Mouse (Mus musculus) retina, postnatal 7 days (tissue): ENCODE results near the gene Timm8a2.

Source experiments
- DNase-seq: peaks from one replicate; pipeline ENCODE4 v3.0.0-alpha.2; 2012; ENCODE audit warnings: low read depth, low spot score

The Timm8a2 gene

GRCm38 (mm10) chr14:122034451-122034850 lies at the start of gene Timm8a2:
TSS of gene Timm8a2 (plus strand) at chr14:122034674.
- DNase-seq, result no peak

- DNase-seq, result no peak
Measured at GRCm38 (mm10) chr14:121985477-121985876, 49.0 kb upstream of the Timm8a2 start.

- DNase-seq, result no peak
Measured at GRCm38 (mm10) chr14:121986028-121986427, 48.4 kb upstream of the Timm8a2 start.

- no peak for DNase-seq
Measured at GRCm38 (mm10) chr14:121987287-121987686, 47.2 kb upstream of the Timm8a2 start.

- DNase-seq, result no peak
Measured at GRCm38 (mm10) chr14:121987691-121988090, 46.8 kb upstream of the Timm8a2 start.

- no peak for DNase-seq
Measured at GRCm38 (mm10) chr14:121989331-121989730, 45.1 kb upstream of the Timm8a2 start.

GRCm38 (mm10) chr14:121989869-121990268 lies 44.6 kb upstream of the Timm8a2 start:
- no peak for DNase-seq

GRCm38 (mm10) chr14:121990897-121991296 lies 43.6 kb upstream of the Timm8a2 start:
- DNase-seq, result no peak

GRCm38 (mm10) chr14:121991921-121992320 lies 42.6 kb upstream of the Timm8a2 start:
- DNase-seq, result no peak

GRCm38 (mm10) chr14:121992395-121993280 lies 41.8 kb upstream of the Timm8a2 start:
- DNase-seq, result no peak

- DNase-seq, result no peak
Measured at GRCm38 (mm10) chr14:121993616-121994015, 40.9 kb upstream of the Timm8a2 start.

- DNase-seq, result no peak
Measured at GRCm38 (mm10) chr14:121994171-121994700, 40.2 kb upstream of the Timm8a2 start.

GRCm38 (mm10) chr14:121994846-121995556 lies 39.5 kb upstream of the Timm8a2 start:
- no peak for DNase-seq

- DNase-seq, result no peak
Measured at GRCm38 (mm10) chr14:121995557-121995870, 39.0 kb upstream of the Timm8a2 start.

- DNase-seq, result no peak
Measured at GRCm38 (mm10) chr14:121996786-121997185, 37.7 kb upstream of the Timm8a2 start.

GRCm38 (mm10) chr14:121999455-121999854 lies 35.0 kb upstream of the Timm8a2 start:
- DNase-seq, result no peak

- no peak for DNase-seq
Measured at GRCm38 (mm10) chr14:122000346-122001105, 33.9 kb upstream of the Timm8a2 start.

- DNase-seq, result no peak
Measured at GRCm38 (mm10) chr14:122002224-122002623, 32.2 kb upstream of the Timm8a2 start.

- no peak for DNase-seq
Measured at GRCm38 (mm10) chr14:122003812-122004211, 30.7 kb upstream of the Timm8a2 start.

- no peak for DNase-seq
Measured at GRCm38 (mm10) chr14:122008261-122008660, 26.2 kb upstream of the Timm8a2 start.

- no peak for DNase-seq
Measured at GRCm38 (mm10) chr14:122009502-122009901, 25.0 kb upstream of the Timm8a2 start.

- no peak for DNase-seq
Measured at GRCm38 (mm10) chr14:122010301-122010700, 24.2 kb upstream of the Timm8a2 start.
